Mouse (Mus musculus) kidney, embryonic 16.5 days (tissue): ENCODE measurements around the gene Glmp. TPM values are rescaled to one million over a fixed set of nuclear protein-coding genes. Genes with fewer than 3 reads are reported as not detected.
A peak's percentile ranks its signal among the peaks of the same experiment; 100 is the strongest.
"Not testable (repeated sequence)": the region's sequence is repeated elsewhere in the genome, so short reads cannot be mapped to it uniquely, and the experiment has no call there.

Experiments
- ATAC-seq: fragments of 200-750 bp; cut with Nextera tagmentation; 2 replicates; pipeline ENCODE4 v1.8.0; 2017; ENCODE audit warnings: moderate TSS enrichment; ENCODE audit not compliant: low FRiP score, low TSS enrichment
- H3K27ac ChIP-seq: fragments of 300-500 bp; sonication (generic); 2 replicates; pipeline ENCODE4 v1.5.1; 2014; ENCODE audit warnings: low read length
- H3K27me3 ChIP-seq: fragments of 300-500 bp; sonication (generic); 2 replicates; pipeline ENCODE4 v1.6.1; 2014; ENCODE audit warnings: low read length, control low read depth, mixed read lengths; ENCODE audit not compliant: insufficient read depth
- H3K36me3 ChIP-seq: fragments of 300-500 bp; sonication (generic); 2 replicates; pipeline ENCODE4 v1.6.1; 2014; ENCODE audit warnings: low read length, control low read depth, mixed read lengths; ENCODE audit not compliant: insufficient read depth
- H3K4me1 ChIP-seq: fragments of 300-500 bp; sonication (generic); 2 replicates; pipeline ENCODE4 v1.6.1; 2014; ENCODE audit warnings: low read length, control low read depth, mixed read lengths; ENCODE audit not compliant: insufficient read depth
- H3K4me2 ChIP-seq: fragments of 300-500 bp; sonication (generic); replicated peaks from 2 replicates; pipeline ENCODE4 v1.6.1; 2014; ENCODE audit warnings: low read depth, low read length
- H3K4me3 ChIP-seq: fragments of 300-500 bp; sonication (generic); 2 replicates; pipeline ENCODE4 v1.5.1; 2014; ENCODE audit warnings: mild to moderate bottlenecking, low read length
- H3K9ac ChIP-seq: fragments of 300-500 bp; sonication (generic); replicated peaks from 2 replicates; pipeline ENCODE4 v1.6.1; 2014; ENCODE audit warnings: low read length
- H3K9me3 ChIP-seq: fragments of 300-500 bp; sonication (generic); 2 replicates; pipeline ENCODE4 v1.6.1; 2016; ENCODE audit warnings: low read length, control low read depth
- WGBS: fragments of 180-500 bp; shearing (Covaris S2); extraction: QIAGEN DNeasy Blood & Tissue Kit; methylation state at CpG from one replicate; pipeline ENCODE4 v1.1.7; 2014; 5-methylcytosine and 5-hydroxymethylcytosine counted together
- polyA plus RNA-seq: library from polyadenylated mRNA; unstranded; fragments of >200 nt; fragmentation: Nextera tagmentation; extraction: Ambion mirVana; gene quantifications from 2 replicates; pipeline ENCODE4 v1.2.1, GENCODE M21; 2015

The Glmp gene
- 273 and 278 TPM in 2 replicates for polyA plus RNA-seq

GRCm38 (mm10) chr3:88324951-88325405, at the start of gene Glmp:
Gene Glmp (plus strand): TSS chr3:88325023.
- peak within 1 kb of the TSS; percentile 89 for H3K9ac ChIP-seq
- peaks cover 12% of the 10 kb centered on the region for H3K4me1 ChIP-seq
- H3K27me3 ChIP-seq: no peaks in the 10 kb centered on the region
- WGBS: 0% methylated on average over 10 of the region's 10 CpGs
- H3K36me3 ChIP-seq: peaks cover 36% of the 10 kb centered on the region
- ATAC-seq: peak; percentile 83
- no peaks in the 10 kb centered on the region for H3K9me3 ChIP-seq
- peak within 1 kb of the TSS; percentile 94 for H3K4me3 ChIP-seq
- peak within 1 kb of the TSS; percentile 82 for H3K4me2 ChIP-seq
- peak within 1 kb of the TSS; percentile 72 for H3K27ac ChIP-seq

DNA sequence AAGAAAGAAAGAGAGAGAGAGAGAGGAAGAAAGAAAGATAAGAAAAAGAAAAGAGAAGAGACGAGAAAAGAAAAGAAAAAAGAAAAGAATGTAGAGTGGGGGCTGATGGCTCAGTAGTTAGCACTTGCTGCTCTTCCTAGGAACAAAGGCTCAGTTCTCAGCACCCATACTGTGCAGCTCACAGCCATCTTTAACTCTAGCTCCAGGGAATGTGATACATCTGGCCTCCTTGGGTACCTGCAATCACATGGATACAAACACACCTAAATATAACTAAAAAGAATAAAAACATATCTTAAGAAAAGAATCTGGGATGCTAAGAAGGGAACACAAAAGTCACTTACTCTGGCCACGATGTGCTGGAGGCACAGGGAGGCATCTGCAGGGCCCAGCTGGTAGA, 48.7 kb upstream of the Glmp start:
- no peak overlapping the region for H3K4me3 ChIP-seq
- H3K4me2 ChIP-seq: no peak overlapping the region
- no peak for ATAC-seq
- no peaks in the 10 kb centered on the region for H3K4me1 ChIP-seq
- 79% methylated on average over 2 of the region's 2 CpGs for WGBS
- H3K27me3 ChIP-seq: no peaks in the 10 kb centered on the region
- H3K27ac ChIP-seq: no peak overlapping the region
- no peaks in the 10 kb centered on the region for H3K9me3 ChIP-seq
- no peaks in the 10 kb centered on the region for H3K36me3 ChIP-seq
- H3K9ac ChIP-seq: no peak overlapping the region

GRCm38 (mm10) chr3:88276529-88277143, 48.2 kb upstream of the Glmp start:
- H3K27ac ChIP-seq: no peak overlapping the region
- H3K4me1 ChIP-seq: no peaks in the 10 kb centered on the region

GRCm38 (mm10) chr3:88280035-88280434, 44.8 kb upstream of the Glmp start:
- Histone ChIP-seq H3K9me3 (no peaks in the 10 kb centered on the region), H3K4me1 (no peaks in the 10 kb centered on the region), H3K4me2 (no peak overlapping the region), H3K27me3 (no peaks in the 10 kb centered on the region), H3K36me3 (no peaks in the 10 kb centered on the region), H3K27ac (no peak overlapping the region), H3K9ac (no peak overlapping the region), H3K4me3 (no peak overlapping the region)
- ATAC-seq: no peak
- WGBS: 91% methylated on average over 2 of the region's 2 CpGs

More at GRCm38 (mm10) chr3:88276529-88277143, 48.2 kb upstream of the Glmp start:
- H3K4me3 ChIP-seq: no peak overlapping the region
- no peak overlapping the region for H3K9ac ChIP-seq
- no peak overlapping the region for H3K4me2 ChIP-seq
- H3K36me3 ChIP-seq: no peaks in the 10 kb centered on the region
- no peaks in the 10 kb centered on the region for H3K27me3 ChIP-seq
- no peak for ATAC-seq
- 41% methylated on average over 7 of the region's 7 CpGs for WGBS
- no peaks in the 10 kb centered on the region for H3K9me3 ChIP-seq

DNA sequence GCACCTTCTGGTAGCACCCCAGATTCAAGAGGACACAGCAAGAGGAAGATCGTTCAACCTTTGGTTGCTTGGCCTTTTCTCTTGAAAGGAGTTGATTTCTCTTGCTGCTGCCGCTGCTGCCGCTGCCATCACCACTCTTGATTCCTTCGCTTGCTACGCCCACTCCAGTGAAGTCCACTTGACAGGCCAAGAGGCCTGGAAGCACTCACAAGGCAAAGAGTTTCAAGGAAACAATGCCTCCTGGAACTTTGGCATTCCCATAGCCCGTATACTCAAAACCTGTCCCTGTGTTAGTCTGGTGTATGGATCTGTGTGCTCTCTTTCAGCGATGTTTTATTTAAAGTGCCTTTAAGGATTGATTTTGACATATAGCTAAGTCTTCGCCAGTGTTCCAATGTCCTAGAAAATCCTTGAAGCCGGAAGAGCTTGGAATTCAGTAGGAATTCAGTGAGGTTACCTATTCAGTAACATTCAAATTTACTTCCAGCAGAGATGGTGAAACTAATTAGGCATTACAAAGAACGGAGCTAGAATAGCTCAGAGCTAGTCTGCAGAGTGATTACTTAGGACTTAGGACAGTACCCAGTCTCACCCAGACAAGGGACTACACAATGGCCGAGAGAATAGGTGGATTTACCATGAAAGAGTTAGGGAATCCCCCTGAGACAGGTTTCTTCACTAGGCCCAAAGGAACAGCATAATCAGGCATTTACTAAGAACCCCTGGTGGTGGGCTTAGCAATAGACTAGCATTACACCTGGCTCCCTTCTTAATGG, 43.5 kb upstream of the Glmp start:
- H3K9ac ChIP-seq, H3K4me2 ChIP-seq, ATAC-seq, H3K27ac ChIP-seq, H3K4me3 ChIP-seq, H3K27me3 ChIP-seq, H3K36me3 ChIP-seq, H3K9me3 ChIP-seq, H3K4me1 ChIP-seq: not testable (repeated sequence)
- WGBS: 76% methylated on average over 11 of the region's 11 CpGs

- not testable (repeated sequence) for H3K27ac ChIP-seq, H3K36me3 ChIP-seq, H3K4me2 ChIP-seq, H3K4me3 ChIP-seq, H3K4me1 ChIP-seq, ATAC-seq, H3K27me3 ChIP-seq, H3K9ac ChIP-seq, H3K9me3 ChIP-seq
- 96% methylated on average over 14 of the region's 14 CpGs for WGBS
Measured at GRCm38 (mm10) chr3:88284815-88285564, 39.8 kb upstream of the Glmp start.

GRCm38 (mm10) chr3:88285565-88285895, 39.3 kb upstream of the Glmp start:
- not testable (repeated sequence) for H3K4me3 ChIP-seq, H3K9ac ChIP-seq, H3K9me3 ChIP-seq, ATAC-seq, H3K27me3 ChIP-seq, H3K4me1 ChIP-seq, H3K4me2 ChIP-seq, H3K27ac ChIP-seq, H3K36me3 ChIP-seq
- WGBS: no CpG with 5 or more reads among the region's 2 CpGs

- WGBS: 93% methylated on average over 4 of the region's 4 CpGs
- no peak within 1 kb of the TSS for H3K4me3 ChIP-seq
- no peak for ATAC-seq
- H3K4me2 ChIP-seq: no peak within 1 kb of the TSS
- no peak within 1 kb of the TSS for H3K9ac ChIP-seq
- H3K27ac ChIP-seq: no peak within 1 kb of the TSS
- no peaks in the 10 kb centered on the region for H3K4me1 ChIP-seq
- no peaks in the 10 kb centered on the region for H3K27me3 ChIP-seq
- H3K36me3 ChIP-seq: peaks cover 2% of the 10 kb centered on the region; the same call in 1 of the 2 replicates
- no peaks in the 10 kb centered on the region for H3K9me3 ChIP-seq
Measured at GRCm38 (mm10) chr3:88287110-88287509, 37.7 kb upstream of the Glmp start, which contains the start of gene Gm38392. Gene Gm38392 (minus strand): TSS chr3:88287210.

GRCm38 (mm10) chr3:88288133-88288713, 36.6 kb upstream of the Glmp start:
- not testable (repeated sequence) for H3K4me3 ChIP-seq, H3K9ac ChIP-seq, H3K4me1 ChIP-seq, H3K4me2 ChIP-seq, H3K27ac ChIP-seq, H3K9me3 ChIP-seq, H3K36me3 ChIP-seq, H3K27me3 ChIP-seq, ATAC-seq
- 76% methylated on average over 8 of the region's 10 CpGs for WGBS
